Mouse (Mus musculus) MEL (cell line): ENCODE data around the gene Slc5a2.

Source experiments
- ELF1 ChIP-seq: IDR thresholded peaks from 2 replicates; pipeline ENCODE4 v1.6.1; 2014; ENCODE audit warnings: low read depth, mild to moderate bottlenecking, inconsistent platforms, low read length, improper control_type of control experiment, moderate library complexity
- GATA1 ChIP-seq: IDR thresholded peaks from 2 replicates; pipeline ENCODE4 v1.6.1; 2011; ENCODE audit warnings: low read depth, low read length, improper control_type of control experiment
- POLR2A ChIP-seq, 2 experiments: IDR thresholded peaks; 2 replicates each; pipeline ENCODE4 v1.6.1; 2011 to 2012; ENCODE audit warnings: low read length in 2 of 2, mild to moderate bottlenecking in 2 of 2, control low read depth in 1 of 2, improper control_type of control experiment in 1 of 2, low read depth in 1 of 2, moderate library complexity in 1 of 2; ENCODE audit not compliant: control insufficient read depth in 1 of 2, insufficient read depth in 1 of 2, poor library complexity in 1 of 2
- POLR2AphosphoS2 ChIP-seq: IDR thresholded peaks from 2 replicates; pipeline ENCODE4 v1.6.1; 2011; ENCODE audit warnings: low read length, improper control_type of control experiment
- ZC3H11A ChIP-seq: IDR thresholded peaks from 2 replicates; pipeline ENCODE4 v1.6.1; 2012; ENCODE audit warnings: low read depth, mild to moderate bottlenecking, inconsistent platforms, low read length, improper control_type of control experiment
- ZKSCAN1 ChIP-seq: IDR thresholded peaks from 2 replicates; pipeline ENCODE4 v1.6.1; 2012; ENCODE audit warnings: low read depth, mild to moderate bottlenecking, inconsistent platforms, low read length, improper control_type of control experiment, moderate library complexity

DNA sequence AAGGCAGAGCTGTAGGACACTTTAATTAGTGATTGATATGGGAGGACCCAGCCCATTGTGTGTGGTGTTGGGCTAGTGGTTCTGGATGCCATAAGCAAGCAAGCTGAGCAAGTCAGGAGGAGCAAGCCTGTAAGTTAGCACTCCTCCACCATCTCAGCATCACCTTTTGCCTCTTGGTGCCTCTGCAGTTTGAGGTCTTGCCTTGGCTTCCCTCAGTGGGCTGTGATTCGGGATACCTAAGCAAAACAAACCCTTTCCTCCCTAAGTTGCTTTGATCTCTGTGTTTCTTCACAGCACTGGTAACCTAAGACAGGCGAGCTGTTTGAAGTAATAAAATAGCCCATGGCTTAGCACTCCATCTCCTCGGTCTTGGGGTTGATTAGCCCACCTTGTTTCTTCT is 45.8 kb downstream of the Slc5a2 start:
- no peak for TF ChIP-seq GATA1
- TF ChIP-seq ZC3H11A: no peak
- no peak for TF ChIP-seq POLR2A (IDR thresholded peaks at IDR 0.05; ENCODE audit: control insufficient read depth in 1 of 2, insufficient read depth in 1 of 2, low read depth in 1 of 2, low read length in 2 of 2, poor library complexity in 1 of 2)
- TF ChIP-seq ZKSCAN1: no peak
- TF ChIP-seq POLR2AphosphoS2: no peak
- TF ChIP-seq ELF1: no peak
